Mouse (Mus musculus) heart, embryonic 11.5 days (tissue): Measurements from ENCODE around the gene Kcnj6. TPM values are rescaled to one million over a fixed set of nuclear protein-coding genes. Genes with fewer than 3 reads are reported as not detected.

Experiments used
- ATAC-seq: fragments of 200-750 bp; cut with Nextera tagmentation; replicated peaks from 2 replicates; pipeline ENCODE4 v1.8.0; 2017; ENCODE audit warnings: moderate library complexity; ENCODE audit not compliant: insufficient number of reproducible peaks, low FRiP score, low TSS enrichment
- H3K27ac ChIP-seq: fragments of 300-500 bp; sonication (generic); 2 replicates; pipeline ENCODE4 v1.5.1; 2014; ENCODE audit warnings: mild to moderate bottlenecking, low read depth, low read length
- H3K27me3 ChIP-seq: fragments of 300-500 bp; sonication (generic); 2 replicates; pipeline ENCODE4 v1.6.1; 2014; ENCODE audit warnings: mild to moderate bottlenecking, low read length, mixed read lengths; ENCODE audit not compliant: control insufficient read depth, insufficient read depth
- H3K36me3 ChIP-seq: fragments of 300-500 bp; sonication (generic); 2 replicates; pipeline ENCODE4 v1.6.1; 2014; ENCODE audit warnings: mild to moderate bottlenecking, low read length, moderate library complexity, mixed read lengths; ENCODE audit not compliant: control insufficient read depth, insufficient read depth
- H3K4me1 ChIP-seq: fragments of 300-500 bp; sonication (generic); 2 replicates; pipeline ENCODE4 v1.6.1; 2014; ENCODE audit warnings: low read length; ENCODE audit not compliant: control insufficient read depth, insufficient read depth
- H3K4me2 ChIP-seq: fragments of 300-500 bp; sonication (generic); 2 replicates; pipeline ENCODE4 v1.6.1; 2014; ENCODE audit warnings: mild to moderate bottlenecking, moderate library complexity
- H3K4me3 ChIP-seq: fragments of 300-500 bp; sonication (generic); 2 replicates; pipeline ENCODE4 v1.5.1; 2014; ENCODE audit warnings: low read depth, low read length
- H3K9ac ChIP-seq: fragments of 300-500 bp; sonication (generic); 2 replicates; pipeline ENCODE4 v1.6.1; 2014; ENCODE audit warnings: mild to moderate bottlenecking, low read depth, low read length, moderate library complexity
- H3K9me3 ChIP-seq: fragments of 300-500 bp; sonication (generic); replicated peaks from 2 replicates; pipeline ENCODE4 v1.6.1; 2016; ENCODE audit warnings: low read length; ENCODE audit not compliant: control insufficient read depth
- WGBS: fragments of 180-500 bp; shearing (Covaris S2); extraction: QIAGEN DNeasy Blood & Tissue Kit; methylation state at CpG from one replicate; pipeline ENCODE4 v1.1.7; 2014; ENCODE audit not compliant: insufficient replicate concordance; 5-methylcytosine and 5-hydroxymethylcytosine counted together
- polyA plus RNA-seq: library from polyadenylated mRNA; unstranded; fragments of >200 nt; fragmentation: Nextera tagmentation; extraction: Ambion mirVana; gene quantifications from 2 replicates; pipeline ENCODE4 v1.2.1, GENCODE M21; 2014

Gene Kcnj6
- polyA plus RNA-seq, 1 experiment from 2014 or later, result 0.19 TPM

GRCm38 (mm10) chr16:94737359-94737687 is 260.2 kb downstream of the Kcnj6 start:
- H3K27ac ChIP-seq, result no peak overlapping the region
- H3K4me2 ChIP-seq, result no peak overlapping the region
- no peaks in the 10 kb centered on the region for H3K27me3 ChIP-seq
- no peaks in the 10 kb centered on the region for H3K36me3 ChIP-seq
- 78% methylated on average over 1 of the region's 1 CpGs for WGBS
- peaks cover 8% of the 10 kb centered on the region for H3K4me1 ChIP-seq
- no peak overlapping the region for H3K9ac ChIP-seq
- no peaks in the 10 kb centered on the region for H3K9me3 ChIP-seq
- no peak for ATAC-seq
- H3K4me3 ChIP-seq, result no peak overlapping the region

- no peak for ATAC-seq
- H3K4me3 ChIP-seq, result no peak overlapping the region
- no peaks in the 10 kb centered on the region for H3K27me3 ChIP-seq
- H3K36me3 ChIP-seq, result no peaks in the 10 kb centered on the region
- peaks cover 8% of the 10 kb centered on the region for H3K4me1 ChIP-seq
- WGBS, result 61% methylated on average over 8 of the region's 8 CpGs
- H3K27ac ChIP-seq, result no peak overlapping the region
- H3K9me3 ChIP-seq, result no peaks in the 10 kb centered on the region
- H3K9ac ChIP-seq, result no peak overlapping the region
- no peak overlapping the region for H3K4me2 ChIP-seq
These were observed 260.8 kb downstream of the Kcnj6 start for GRCm38 (mm10) chr16:94736462-94737358.

- no peaks in the 10 kb centered on the region for H3K27me3 ChIP-seq
- H3K4me1 ChIP-seq, result peaks cover 8% of the 10 kb centered on the region
- no peaks in the 10 kb centered on the region for H3K36me3 ChIP-seq
- no peak for ATAC-seq
- no peaks in the 10 kb centered on the region for H3K9me3 ChIP-seq
- no peak overlapping the region for H3K9ac ChIP-seq
- no peak overlapping the region for H3K4me2 ChIP-seq
- H3K27ac ChIP-seq, result no peak overlapping the region
- WGBS, result 68% methylated on average over 3 of the region's 3 CpGs
- no peak overlapping the region for H3K4me3 ChIP-seq
These were observed 262.0 kb downstream of the Kcnj6 start for GRCm38 (mm10) chr16:94735472-94735871.

- Histone ChIP-seq H3K27ac (no peak overlapping the region), H3K9me3 (no peaks in the 10 kb centered on the region), H3K9ac (no peak overlapping the region), H3K27me3 (no peaks in the 10 kb centered on the region), H3K36me3 (no peaks in the 10 kb centered on the region), H3K4me1 (peaks cover 8% of the 10 kb centered on the region), H3K4me3 (no peak overlapping the region), H3K4me2 (no peak overlapping the region)
- ATAC-seq, result no peak
- 64% methylated on average over 12 of the region's 12 CpGs for WGBS
These were observed 266.5 kb downstream of the Kcnj6 start for GRCm38 (mm10) chr16:94731027-94731426.

- Histone ChIP-seq H3K27ac (no peak overlapping the region), H3K36me3 (no peaks in the 10 kb centered on the region), H3K9ac (no peak overlapping the region), H3K4me2 (no peak overlapping the region), H3K9me3 (no peaks in the 10 kb centered on the region), H3K27me3 (no peaks in the 10 kb centered on the region), H3K4me3 (no peak overlapping the region), H3K4me1 (peaks cover 11% of the 10 kb centered on the region)
- ATAC-seq, result no peak
- 84% methylated on average over 6 of the region's 6 CpGs for WGBS
These were observed 268.3 kb downstream of the Kcnj6 start for GRCm38 (mm10) chr16:94729236-94729635.

GRCm38 (mm10) chr16:94724747-94725211 is 272.7 kb downstream of the Kcnj6 start:
- no peaks in the 10 kb centered on the region for H3K27me3 ChIP-seq
- peak overlapping the region; percentile 70 for H3K9ac ChIP-seq
- 4% methylated on average over 18 of the region's 18 CpGs for WGBS
- peak overlapping the region; percentile 43 for H3K4me3 ChIP-seq
- peak overlapping the region; percentile 79 for H3K4me2 ChIP-seq
- H3K4me1 ChIP-seq, result peaks cover 9% of the 10 kb centered on the region
- no peaks in the 10 kb centered on the region for H3K36me3 ChIP-seq
- no peaks in the 10 kb centered on the region for H3K9me3 ChIP-seq
- peak overlapping the region; percentile 72 for H3K27ac ChIP-seq
- no peak for ATAC-seq

GRCm38 (mm10) chr16:94724061-94724596 is 273.4 kb downstream of the Kcnj6 start:
- H3K4me2 ChIP-seq, result peak overlapping the region; percentile 79
- H3K9me3 ChIP-seq, result no peaks in the 10 kb centered on the region
- ATAC-seq, result peak; percentile 70
- peak overlapping the region; percentile 70 for H3K9ac ChIP-seq
- H3K27me3 ChIP-seq, result no peaks in the 10 kb centered on the region
- no peaks in the 10 kb centered on the region for H3K36me3 ChIP-seq
- peak overlapping the region; percentile 72 for H3K27ac ChIP-seq
- WGBS, result under 1% methylated on average over 23 of the region's 23 CpGs
- peak overlapping the region; percentile 43 for H3K4me3 ChIP-seq
- peaks cover 16% of the 10 kb centered on the region for H3K4me1 ChIP-seq

- Histone ChIP-seq H3K4me1 (peaks cover 25% of the 10 kb centered on the region), H3K27ac (peak overlapping the region; percentile 98), H3K27me3 (no peaks in the 10 kb centered on the region), H3K4me3 (peak overlapping the region; percentile 39), H3K4me2 (peak overlapping the region; percentile 61), H3K36me3 (no peaks in the 10 kb centered on the region), H3K9ac (peak overlapping the region; percentile 78), H3K9me3 (no peaks in the 10 kb centered on the region)
- WGBS, result 67% methylated on average over 12 of the region's 12 CpGs
- ATAC-seq, result peak; percentile 23; the same call in 1 of the 2 replicates
These were observed 274.6 kb downstream of the Kcnj6 start for GRCm38 (mm10) chr16:94722936-94723335.
